Mouse (Mus musculus) cortical plate, adult 2 months (tissue): Measurements from ENCODE around the gene Cox11. TPM values are rescaled to one million over a fixed set of nuclear protein-coding genes. Genes with fewer than 3 reads are reported as not detected.
A peak's percentile ranks its signal among the peaks of the same experiment; 100 is the strongest.

Experiments
- H3K27ac ChIP-seq: fragments of 200-500 bp; 2 replicates; pipeline ENCODE4 v1.5.1; 2012; ENCODE audit warnings: low read length, control low read depth, inconsistent platforms; ENCODE audit not compliant: insufficient read depth
- H3K4me1 ChIP-seq: fragments of 200-500 bp; 2 replicates; pipeline ENCODE4 v1.6.1; 2011; ENCODE audit warnings: low read length; ENCODE audit not compliant: control insufficient read depth, insufficient read depth
- H3K4me3 ChIP-seq: fragments of 200-500 bp; 2 replicates; pipeline ENCODE4 v1.5.1; 2011; ENCODE audit warnings: mild to moderate bottlenecking, low read length, control low read depth; ENCODE audit not compliant: insufficient read depth
- CTCF ChIP-seq: fragments of 200-500 bp; IDR thresholded peaks from 2 replicates; pipeline ENCODE4 v1.5.1; 2011; ENCODE audit warnings: mild to moderate bottlenecking, control low read depth, low read length; ENCODE audit not compliant: insufficient read depth; ENCODE audit errors: extremely low read depth
- POLR2A ChIP-seq: fragments of 200-500 bp; IDR thresholded peaks from 2 replicates; pipeline ENCODE4 v1.6.1; 2011; ENCODE audit warnings: mild to moderate bottlenecking, low read length, control low read depth; ENCODE audit not compliant: insufficient read depth; ENCODE audit errors: extremely low read depth
- polyA plus RNA-seq: library from polyadenylated mRNA; depleted of rRNA; stranded (reverse); fragments of >200 nt; gene quantifications from 2 replicates; pipeline ENCODE4 v1.2.3, GENCODE M21; 2012; rRNA removed

Cox11 gene
- polyA plus RNA-seq, 1 experiment, result 25.6 TPM

- H3K4me3 ChIP-seq, result no peak overlapping the region
- H3K4me1 ChIP-seq, result peaks cover 4% of the 10 kb centered on the region
- no peak overlapping the region for H3K27ac ChIP-seq
- no peak for TF ChIP-seq CTCF
- no peak for TF ChIP-seq POLR2A
These were observed 43.2 kb downstream of the Cox11 start for GRCm38 (mm10) chr11:90681171-90681570.

DNA sequence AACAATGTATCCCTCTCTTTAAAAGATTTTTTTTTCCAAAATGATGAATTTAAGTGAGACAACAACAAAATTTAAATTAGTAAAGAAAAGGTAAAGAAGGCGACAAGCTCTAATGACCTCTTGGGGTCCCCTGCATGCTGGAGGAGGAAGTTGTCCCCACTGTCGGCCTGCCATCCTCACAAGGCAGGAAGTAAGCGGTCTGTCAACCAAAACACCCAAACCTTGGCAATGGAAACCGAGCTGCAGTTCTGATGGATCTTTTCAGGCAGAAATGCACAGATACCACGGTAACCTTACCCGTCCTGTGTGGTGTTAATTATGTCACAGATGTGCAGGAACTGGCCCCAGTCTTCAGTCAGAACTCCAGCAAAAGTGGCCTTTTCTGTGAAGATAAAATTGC is 46.8 kb downstream of the Cox11 start:
- H3K4me1 ChIP-seq, result peaks cover 3% of the 10 kb centered on the region
- no peak overlapping the region for H3K27ac ChIP-seq
- no peak overlapping the region for H3K4me3 ChIP-seq
- TF ChIP-seq POLR2A, result no peak
- TF ChIP-seq CTCF, result no peak

DNA sequence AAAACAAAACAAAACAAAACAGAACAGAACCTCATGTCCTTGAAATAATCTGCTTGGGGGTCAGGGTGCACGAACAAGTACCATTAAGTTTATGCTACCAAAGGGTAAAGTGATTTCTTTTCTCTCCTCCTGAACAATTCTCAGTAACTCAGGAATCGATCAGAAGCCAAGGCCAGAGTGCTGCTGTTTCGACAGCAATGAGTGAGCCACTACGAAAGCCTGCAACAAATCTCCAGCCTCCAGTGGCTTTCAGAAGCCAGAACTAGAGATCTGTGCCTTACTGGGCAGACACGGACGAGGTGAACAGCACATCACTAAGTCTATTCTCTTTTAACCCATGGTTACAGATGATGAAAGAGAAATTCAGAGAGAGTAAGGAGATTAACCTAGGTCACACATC is 47.2 kb downstream of the Cox11 start:
- Histone ChIP-seq H3K27ac (no peak overlapping the region), H3K4me1 (peaks cover 3% of the 10 kb centered on the region), H3K4me3 (no peak overlapping the region)
- TF ChIP-seq POLR2A (no peak), CTCF (no peak)

DNA sequence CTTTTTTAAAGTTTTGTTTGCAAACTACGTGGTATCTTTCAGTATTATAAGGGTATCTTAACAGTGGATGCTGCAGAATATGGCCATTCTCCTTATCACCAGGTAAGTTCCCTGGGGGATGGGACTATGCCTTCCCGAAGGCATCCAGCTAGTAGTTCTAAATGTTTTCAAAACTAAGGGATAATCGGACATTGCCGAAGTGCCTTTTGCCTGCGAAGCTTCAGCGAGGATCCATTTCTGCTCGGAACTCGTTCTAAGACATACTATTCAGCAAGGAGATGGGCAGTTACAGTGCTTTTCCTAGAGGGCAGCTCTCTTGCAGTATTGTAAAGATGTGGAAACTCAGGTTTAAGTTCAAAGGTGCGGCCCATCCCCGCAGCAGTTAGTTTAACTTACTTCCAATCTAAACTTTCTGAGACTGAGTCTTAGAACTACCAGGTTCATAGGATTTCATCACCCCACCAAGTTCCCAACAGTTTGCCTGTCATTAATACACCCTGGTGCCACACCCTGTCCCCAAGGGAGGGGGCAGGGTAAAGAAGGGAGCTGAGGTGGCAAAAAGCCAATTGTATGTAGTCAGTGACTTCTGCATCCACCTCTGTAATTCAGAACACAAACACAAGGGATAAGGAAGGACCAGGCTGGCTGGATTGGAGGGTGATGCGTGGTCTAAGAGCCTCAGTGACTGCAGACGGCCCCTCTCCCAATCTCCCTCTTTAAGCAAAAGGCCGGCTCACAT is 48.5 kb downstream of the Cox11 start:
- Histone ChIP-seq H3K4me3 (peak overlapping the region; percentile 88), H3K27ac (no peak overlapping the region), H3K4me1 (peaks cover 3% of the 10 kb centered on the region)
- TF ChIP-seq CTCF, result no peak

GRCm38 (mm10) chr11:90687040-90687439 is 49.1 kb downstream of the Cox11 start:
- Histone ChIP-seq H3K27ac (no peak overlapping the region), H3K4me1 (peaks cover 3% of the 10 kb centered on the region), H3K4me3 (peak overlapping the region; percentile 88)
- no peak for TF ChIP-seq POLR2A
- no peak for TF ChIP-seq CTCF

DNA sequence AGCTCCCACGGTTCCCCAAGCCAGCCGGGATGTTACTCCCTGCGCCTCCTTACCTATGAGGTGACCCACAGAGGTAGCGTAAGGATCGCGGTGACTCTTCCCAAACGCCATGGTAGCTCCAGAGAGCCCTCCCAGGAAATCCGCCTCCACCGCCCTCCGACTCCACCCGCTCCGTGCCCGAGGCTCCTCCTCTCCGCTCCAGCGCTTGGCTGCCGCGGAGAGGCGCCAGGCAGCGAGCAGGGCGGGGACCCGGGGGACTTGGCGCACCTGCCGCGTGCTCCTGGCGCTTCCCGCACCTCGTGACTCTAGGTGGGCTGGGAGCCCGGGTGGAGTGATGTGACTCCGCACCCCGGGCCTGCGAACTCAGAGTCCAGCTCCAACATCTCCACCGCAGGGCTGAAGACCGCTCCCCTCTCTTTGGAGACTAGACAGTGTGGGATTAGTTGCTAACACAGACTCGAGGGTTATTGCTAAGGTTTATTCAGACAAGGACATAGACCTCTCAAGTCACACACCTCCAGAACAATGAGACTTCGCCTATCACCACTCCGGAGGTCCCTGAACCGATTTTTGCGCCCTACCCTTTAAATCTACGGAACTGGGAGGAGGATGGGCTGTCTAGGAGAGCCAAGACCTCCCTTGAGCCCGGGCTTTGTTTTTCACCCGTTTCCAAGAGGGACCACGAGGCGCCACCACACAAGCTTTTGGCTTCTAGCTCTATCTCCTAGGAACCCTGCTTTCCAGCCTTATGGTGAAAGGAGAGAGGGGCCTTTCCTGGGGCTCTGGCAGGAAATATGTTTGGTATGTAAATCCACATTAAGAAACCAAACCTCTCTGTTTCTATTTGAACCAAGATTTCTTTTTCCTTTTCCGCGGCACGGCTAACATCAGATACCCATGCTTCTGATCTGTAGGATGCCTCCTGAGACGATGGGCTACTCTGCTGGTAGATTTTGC is 49.8 kb downstream of the Cox11 start, which contains the start of gene Tom1l1:
TSS of gene Tom1l1 (minus strand) at position 907 of the 957 bp plus-strand sequence.
- peaks cover 3% of the 10 kb centered on the region for H3K4me1 ChIP-seq
- TF ChIP-seq CTCF, result no peak
- TF ChIP-seq POLR2A, result peak; percentile 51; the same call in 1 of the 2 replicates
- peak within 1 kb of the TSS; percentile 88 for H3K4me3 ChIP-seq
- peak within 1 kb of the TSS; percentile 35 for H3K27ac ChIP-seq

DNA sequence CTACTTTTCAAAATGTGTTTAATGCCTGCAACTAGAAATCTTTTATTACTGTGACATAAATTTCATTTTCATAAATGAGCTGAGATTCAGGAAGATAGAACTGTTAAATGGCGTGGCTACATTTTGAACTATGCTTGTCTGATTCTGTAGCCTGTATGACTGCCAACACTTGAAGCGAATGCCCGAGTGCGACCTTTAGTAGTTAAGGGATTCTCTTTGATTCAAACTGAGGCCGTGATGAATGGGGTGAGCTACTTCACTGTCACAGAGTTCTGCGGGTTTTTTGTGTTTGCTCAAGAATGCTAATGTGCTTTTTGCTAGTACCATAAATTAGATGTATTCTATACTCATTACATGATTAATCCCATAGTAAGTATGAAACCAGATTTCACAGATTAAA is 52.4 kb downstream of the Cox11 start:
- Histone ChIP-seq H3K4me3 (no peak overlapping the region), H3K27ac (no peak overlapping the region), H3K4me1 (peaks cover 3% of the 10 kb centered on the region)
- no peak for TF ChIP-seq POLR2A
- no peak for TF ChIP-seq CTCF

DNA sequence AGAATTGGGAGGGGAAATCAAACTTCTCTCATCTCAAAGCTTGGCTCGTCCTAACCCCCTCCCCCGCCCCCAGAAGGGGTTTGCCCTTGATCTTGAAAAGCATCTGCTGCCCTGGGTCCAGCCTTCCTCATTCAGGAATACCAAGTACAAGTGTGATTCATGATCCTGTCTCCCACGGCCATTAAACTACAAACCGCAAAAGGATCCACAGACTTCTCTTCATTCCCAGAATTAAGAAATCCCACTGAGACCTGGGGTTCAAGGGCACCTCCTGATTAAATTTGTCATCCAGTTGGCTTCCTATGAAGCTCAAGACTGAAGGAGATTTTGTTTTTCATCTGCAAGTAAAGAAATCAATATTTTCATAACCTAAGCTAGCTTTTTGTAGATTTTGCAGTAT is 56.2 kb downstream of the Cox11 start:
- H3K4me1 ChIP-seq, result 0 out of 2 replicates have a peak, but pooled peaks cover 1% of the 10 kb centered on the region
- H3K27ac ChIP-seq, result no peak overlapping the region
- TF ChIP-seq POLR2A (no peak), CTCF (no peak)
- H3K4me3 ChIP-seq, result no peak overlapping the region

Other genes with a start within 250 kb of the Cox11 start
- gene Hlf, start 247.3 kb upstream of the Cox11 start, polyA plus RNA-seq, result 121 and 125 TPM in 2 replicates
- gene Stxbp4, start 89 bp upstream of the Cox11 start, polyA plus RNA-seq, result 8.8 and 9.1 TPM in 2 replicates
- 20.8 and 23.6 TPM in 2 replicates for gene Tom1l1, start 50.2 kb downstream of the Cox11 start, polyA plus RNA-seq